Mouse (Mus musculus) forebrain, embryonic 15.5 days (tissue): ENCODE measurements at regions not wholly inside any gene's neighbourhood (a gene's known extent, or its start where the extent isn't known, plus 50 kb on each side); places are given as distances from the start of the nearest gene placed in this dataset.
A peak's percentile ranks its signal among the peaks of the same experiment; 100 is the strongest.

Experiments
- ATAC-seq: fragments of 200-750 bp; cut with Nextera tagmentation; replicated peaks from 2 replicates; pipeline ENCODE4 v1.8.0; 2017; ENCODE audit warnings: mild to moderate bottlenecking, moderate TSS enrichment, moderate library complexity
- H3K27ac ChIP-seq: fragments of 300-500 bp; sonication (generic); replicated peaks from 2 replicates; pipeline ENCODE4 v1.5.1; 2015; ENCODE audit warnings: mild to moderate bottlenecking, inconsistent platforms
- H3K27me3 ChIP-seq: fragments of 300-500 bp; sonication (generic); 2 replicates; pipeline ENCODE4 v1.6.1; 2015; ENCODE audit warnings: inconsistent platforms
- H3K36me3 ChIP-seq: fragments of 300-500 bp; sonication (generic); 2 replicates; pipeline ENCODE4 v1.6.1; 2015; ENCODE audit warnings: mild to moderate bottlenecking, inconsistent platforms
- H3K4me1 ChIP-seq: fragments of 300-500 bp; sonication (generic); 2 replicates; pipeline ENCODE4 v1.6.1; 2015; ENCODE audit warnings: inconsistent platforms
- H3K4me2 ChIP-seq: fragments of 300-500 bp; sonication (generic); replicated peaks from 2 replicates; pipeline ENCODE4 v1.6.1; 2015; ENCODE audit warnings: mild to moderate bottlenecking, inconsistent platforms
- H3K4me3 ChIP-seq: fragments of 300-500 bp; sonication (generic); 2 replicates; pipeline ENCODE4 v1.5.1; 2015; ENCODE audit warnings: mild to moderate bottlenecking, inconsistent platforms
- H3K9ac ChIP-seq: fragments of 300-500 bp; sonication (generic); replicated peaks from 2 replicates; pipeline ENCODE4 v1.6.1; 2015; ENCODE audit warnings: mild to moderate bottlenecking, inconsistent platforms
- H3K9me3 ChIP-seq: fragments of 300-500 bp; sonication (generic); 2 replicates; pipeline ENCODE4 v1.6.1; 2016; ENCODE audit warnings: inconsistent platforms
- WGBS: fragments of 180-500 bp; shearing (Covaris S2); methylation state at CpG from one replicate; pipeline ENCODE4 v1.1.7; 2015; ENCODE audit warnings: mixed read lengths; 5-methylcytosine and 5-hydroxymethylcytosine counted together

- Histone ChIP-seq H3K27ac (no peak overlapping the region), H3K9ac (no peak overlapping the region), H3K36me3 (no peaks in the 10 kb centered on the region), H3K27me3 (no peaks in the 10 kb centered on the region), H3K4me1 (peaks cover 13% of the 10 kb centered on the region), H3K9me3 (no peaks in the 10 kb centered on the region), H3K4me2 (no peak overlapping the region), H3K4me3 (no peak overlapping the region)
- ATAC-seq, result no peak
- 67% methylated on average over 2 of the region's 2 CpGs for WGBS
These were observed 90.1 kb upstream of the Rasgrp1 start for GRCm38 (mm10) chr2:117432923-117433322.

- no peak for ATAC-seq
- 84% methylated on average over 2 of the region's 2 CpGs for WGBS
These were observed 90.7 kb upstream of the Rasgrp1 start for GRCm38 (mm10) chr2:117433482-117433881.

GRCm38 (mm10) chr2:117438079-117438478 is 95.3 kb upstream of the Rasgrp1 start:
- no peak overlapping the region for H3K9ac ChIP-seq
- no peaks in the 10 kb centered on the region for H3K27me3 ChIP-seq
- WGBS, result 87% methylated on average over 12 of the region's 12 CpGs
- no peak for ATAC-seq
- no peak overlapping the region for H3K4me3 ChIP-seq
- no peak overlapping the region for H3K27ac ChIP-seq
- no peaks in the 10 kb centered on the region for H3K36me3 ChIP-seq
- no peak overlapping the region for H3K4me2 ChIP-seq
- H3K4me1 ChIP-seq, result peaks cover 13% of the 10 kb centered on the region; the same call in 1 of the 2 replicates
- no peaks in the 10 kb centered on the region for H3K9me3 ChIP-seq

More at GRCm38 (mm10) chr2:117433482-117433881, 90.7 kb upstream of the Rasgrp1 start:
- Histone ChIP-seq H3K4me3 (no peak overlapping the region), H3K4me2 (no peak overlapping the region), H3K9me3 (no peaks in the 10 kb centered on the region), H3K36me3 (no peaks in the 10 kb centered on the region), H3K9ac (no peak overlapping the region), H3K27me3 (no peaks in the 10 kb centered on the region), H3K4me1 (peaks cover 11% of the 10 kb centered on the region), H3K27ac (no peak overlapping the region)

GRCm38 (mm10) chr2:117438586-117439371 is 96.0 kb upstream of the Rasgrp1 start:
- H3K27ac ChIP-seq, result peak overlapping the region; percentile 69
- WGBS, result 67% methylated on average over 8 of the region's 8 CpGs

GRCm38 (mm10) chr2:117439372-117440183 is 96.8 kb upstream of the Rasgrp1 start:
- ATAC-seq, result peak; percentile 78
- H3K9ac ChIP-seq, result no peak overlapping the region
- H3K4me3 ChIP-seq, result peak overlapping the region; percentile 26
- no peaks in the 10 kb centered on the region for H3K27me3 ChIP-seq
- H3K4me2 ChIP-seq, result peak overlapping the region; percentile 31
- H3K9me3 ChIP-seq, result no peaks in the 10 kb centered on the region
- peak overlapping the region; percentile 69 for H3K27ac ChIP-seq
- peaks cover 13% of the 10 kb centered on the region; the same call in 1 of the 2 replicates for H3K4me1 ChIP-seq
- 26% methylated on average over 12 of the region's 12 CpGs for WGBS
- H3K36me3 ChIP-seq, result no peaks in the 10 kb centered on the region

More at GRCm38 (mm10) chr2:117438586-117439371, 96.0 kb upstream of the Rasgrp1 start:
- Histone ChIP-seq H3K4me1 (peaks cover 13% of the 10 kb centered on the region; the same call in 1 of the 2 replicates), H3K4me3 (no peak overlapping the region), H3K9me3 (no peaks in the 10 kb centered on the region), H3K4me2 (no peak overlapping the region), H3K36me3 (no peaks in the 10 kb centered on the region), H3K27me3 (no peaks in the 10 kb centered on the region), H3K9ac (no peak overlapping the region)
- ATAC-seq, result peak; percentile 92

- ATAC-seq, result no peak
- H3K36me3 ChIP-seq, result no peaks in the 10 kb centered on the region
- no peak overlapping the region for H3K27ac ChIP-seq
- 85% methylated on average over 7 of the region's 7 CpGs for WGBS
- peaks cover 13% of the 10 kb centered on the region; the same call in 1 of the 2 replicates for H3K4me1 ChIP-seq
- H3K27me3 ChIP-seq, result no peaks in the 10 kb centered on the region
- no peak overlapping the region for H3K4me3 ChIP-seq
- H3K4me2 ChIP-seq, result no peak overlapping the region
- H3K9me3 ChIP-seq, result no peaks in the 10 kb centered on the region
- H3K9ac ChIP-seq, result no peak overlapping the region
These were observed 98.0 kb upstream of the Rasgrp1 start for GRCm38 (mm10) chr2:117440801-117441281.

- H3K4me3 ChIP-seq, result no peak overlapping the region
- no peak overlapping the region for H3K4me2 ChIP-seq
- no peak overlapping the region for H3K9ac ChIP-seq
- peaks cover 13% of the 10 kb centered on the region; the same call in 1 of the 2 replicates for H3K4me1 ChIP-seq
- 78% methylated on average over 4 of the region's 4 CpGs for WGBS
- no peak for ATAC-seq
- H3K27ac ChIP-seq, result no peak overlapping the region
- H3K36me3 ChIP-seq, result no peaks in the 10 kb centered on the region
- H3K27me3 ChIP-seq, result no peaks in the 10 kb centered on the region
- no peaks in the 10 kb centered on the region for H3K9me3 ChIP-seq
These were observed 100.1 kb upstream of the Rasgrp1 start for GRCm38 (mm10) chr2:117442862-117443261.

- Histone ChIP-seq H3K27me3 (no peaks in the 10 kb centered on the region), H3K4me2 (no peak overlapping the region), H3K9ac (no peak overlapping the region), H3K9me3 (no peaks in the 10 kb centered on the region), H3K27ac (no peak overlapping the region), H3K36me3 (no peaks in the 10 kb centered on the region), H3K4me3 (no peak overlapping the region), H3K4me1 (peaks cover 7% of the 10 kb centered on the region; the same call in 1 of the 2 replicates)
- no peak for ATAC-seq
- 22% methylated on average over 5 of the region's 5 CpGs for WGBS
These were observed 101.9 kb upstream of the Rasgrp1 start for GRCm38 (mm10) chr2:117444671-117445070.

- WGBS, result 91% methylated on average over 4 of the region's 4 CpGs
- no peak for ATAC-seq
- Histone ChIP-seq H3K27me3 (no peaks in the 10 kb centered on the region), H3K4me3 (no peak overlapping the region), H3K27ac (no peak overlapping the region), H3K9ac (no peak overlapping the region), H3K36me3 (no peaks in the 10 kb centered on the region), H3K4me1 (no peaks in the 10 kb centered on the region), H3K9me3 (no peaks in the 10 kb centered on the region), H3K4me2 (no peak overlapping the region)
These were observed 104.1 kb upstream of the Rasgrp1 start for GRCm38 (mm10) chr2:117446876-117447275.

GRCm38 (mm10) chr2:117450172-117450865 is 107.5 kb upstream of the Rasgrp1 start:
- 57% methylated on average over 7 of the region's 7 CpGs for WGBS

GRCm38 (mm10) chr2:117451818-117452217 is 109.0 kb upstream of the Rasgrp1 start:
- Histone ChIP-seq H3K4me2 (no peak overlapping the region), H3K4me3 (no peak overlapping the region), H3K27me3 (no peaks in the 10 kb centered on the region), H3K27ac (no peak overlapping the region), H3K4me1 (peaks cover 9% of the 10 kb centered on the region), H3K9ac (no peak overlapping the region), H3K9me3 (no peaks in the 10 kb centered on the region), H3K36me3 (no peaks in the 10 kb centered on the region)
- WGBS, result 78% methylated on average over 5 of the region's 5 CpGs
- ATAC-seq, result no peak

More at GRCm38 (mm10) chr2:117450172-117450865, 107.5 kb upstream of the Rasgrp1 start:
- no peak overlapping the region for H3K9ac ChIP-seq
- peak; percentile 89 for ATAC-seq
- no peaks in the 10 kb centered on the region for H3K27me3 ChIP-seq
- no peaks in the 10 kb centered on the region for H3K9me3 ChIP-seq
- H3K4me3 ChIP-seq, result no peak overlapping the region
- no peak overlapping the region for H3K4me2 ChIP-seq
- H3K4me1 ChIP-seq, result no peaks in the 10 kb centered on the region
- H3K36me3 ChIP-seq, result no peaks in the 10 kb centered on the region
- no peak overlapping the region for H3K27ac ChIP-seq
